Mouse (Mus musculus) layer of hippocampus, adult 2 months (tissue): ENCODE data around the gene Uri1. TPM values are rescaled to one million over a fixed set of nuclear protein-coding genes. Genes with fewer than 3 reads are reported as not detected.

Experiments
- DNase-seq, 2 experiments: peaks; one replicate each; pipeline ENCODE4 v3.0.0; 2022; ENCODE audit warnings: low spot score in 2 of 2
- H3K27ac ChIP-seq: fragments of 200-600 bp; 2 replicates; pipeline ENCODE4 v1.8.1; 2022
- H3K4me3 ChIP-seq: fragments of 200-600 bp; 2 replicates; pipeline ENCODE4 v1.8.1; 2022; ENCODE audit warnings: mild to moderate bottlenecking
- CTCF ChIP-seq: fragments of 200-600 bp; conservative IDR thresholded peaks from 2 replicates; pipeline ENCODE4 v1.8.1; 2022; ENCODE audit warnings: antibody characterized with exemption, mild to moderate bottlenecking, moderate library complexity
- total RNA-seq, 2 experiments: library from RNA; stranded (reverse); gene quantifications; 2 replicates each; pipeline ENCODE4 v1.2.3; 2021

The Uri1 gene
- total RNA-seq, 2 experiments from 2014 or later: 38.6 to 45.9 TPM

- DNase-seq: no peak
- Histone ChIP-seq H3K4me3 (no peak overlapping the region), H3K27ac (no peak overlapping the region)
- TF ChIP-seq CTCF: no peak
Measured at GRCm38 (mm10) chr7:38030606-38031005, 7.3 kb upstream of the Uri1 start.

- DNase-seq: no peak
- Histone ChIP-seq H3K27ac (no peak overlapping the region), H3K4me3 (no peak overlapping the region)
- TF ChIP-seq CTCF: no peak
Measured at GRCm38 (mm10) chr7:38029986-38030385, 6.6 kb upstream of the Uri1 start.

GRCm38 (mm10) chr7:38029083-38029482, 5.7 kb upstream of the Uri1 start:
- Histone ChIP-seq H3K4me3 (no peak overlapping the region), H3K27ac (no peak overlapping the region)
- no peak for TF ChIP-seq CTCF
- no peak for DNase-seq

GRCm38 (mm10) chr7:38027940-38028600, 4.7 kb upstream of the Uri1 start:
- no peak for TF ChIP-seq CTCF
- DNase-seq: no peak
- Histone ChIP-seq H3K27ac (no peak overlapping the region), H3K4me3 (no peak overlapping the region)

GRCm38 (mm10) chr7:38024839-38025238, 1.5 kb upstream of the Uri1 start:
- Histone ChIP-seq H3K4me3 (no peak overlapping the region), H3K27ac (no peak overlapping the region)
- no peak for TF ChIP-seq CTCF
- no peak for DNase-seq

GRCm38 (mm10) chr7:38019770-38020169, 3.6 kb downstream of the Uri1 start:
- Histone ChIP-seq H3K27ac (peak overlapping the region; percentile 85), H3K4me3 (peak overlapping the region; percentile 98)
- DNase-seq: no peak
- no peak for TF ChIP-seq CTCF

- DNase-seq: peak; percentile 90 to 93
- Histone ChIP-seq H3K27ac (peak overlapping the region; percentile 85), H3K4me3 (peak overlapping the region; percentile 98)
- no peak for TF ChIP-seq CTCF
Measured at GRCm38 (mm10) chr7:38019369-38019749, 4.0 kb downstream of the Uri1 start.

- peak overlapping the region; percentile 85 for H3K27ac ChIP-seq
- peak overlapping the region; percentile 98 for H3K4me3 ChIP-seq
- DNase-seq: peak; percentile 52 to 54
- TF ChIP-seq CTCF: peak; percentile 32
Measured at GRCm38 (mm10) chr7:38018416-38019368, 4.7 kb downstream of the Uri1 start.

GRCm38 (mm10) chr7:38015356-38015755, 8.0 kb downstream of the Uri1 start:
- Histone ChIP-seq H3K4me3 (no peak overlapping the region), H3K27ac (no peak overlapping the region)
- DNase-seq: no peak
- TF ChIP-seq CTCF: no peak

- no peak for DNase-seq
- H3K4me3 ChIP-seq: no peak overlapping the region
- no peak overlapping the region for H3K27ac ChIP-seq
- TF ChIP-seq CTCF: no peak
Measured at GRCm38 (mm10) chr7:38013946-38014345, 9.4 kb downstream of the Uri1 start.

- DNase-seq: no peak
- H3K4me3 ChIP-seq: no peak overlapping the region
- TF ChIP-seq CTCF: no peak
- no peak overlapping the region for H3K27ac ChIP-seq
Measured at GRCm38 (mm10) chr7:38012811-38013210, 10.5 kb downstream of the Uri1 start.

- H3K27ac ChIP-seq: no peak overlapping the region
- no peak for DNase-seq
- no peak for TF ChIP-seq CTCF
- no peak overlapping the region for H3K4me3 ChIP-seq
Measured at GRCm38 (mm10) chr7:38008359-38008758, 15.0 kb downstream of the Uri1 start.

- H3K4me3 ChIP-seq: no peak overlapping the region
- TF ChIP-seq CTCF: no peak
- no peak for DNase-seq
- no peak overlapping the region for H3K27ac ChIP-seq
Measured at GRCm38 (mm10) chr7:38002451-38002850, 20.9 kb downstream of the Uri1 start.

GRCm38 (mm10) chr7:37999691-38000090, 23.7 kb downstream of the Uri1 start:
- peak; percentile 72 for TF ChIP-seq CTCF

More at GRCm38 (mm10) chr7:37999691-38000090, 23.7 kb downstream of the Uri1 start:
- Histone ChIP-seq H3K27ac (no peak overlapping the region), H3K4me3 (no peak overlapping the region)
- no peak for DNase-seq
